Mouse (Mus musculus): ENCODE results near the gene Iah1. TPM values are rescaled to one million over a fixed set of nuclear protein-coding genes. Genes with fewer than 3 reads are reported as not detected.
A peak's percentile ranks its signal among the peaks of the same experiment; 100 is the strongest.

Iah1 gene
- polyA plus RNA-seq, 1 experiment from 2014 or later: 30.2 TPM

DNA sequence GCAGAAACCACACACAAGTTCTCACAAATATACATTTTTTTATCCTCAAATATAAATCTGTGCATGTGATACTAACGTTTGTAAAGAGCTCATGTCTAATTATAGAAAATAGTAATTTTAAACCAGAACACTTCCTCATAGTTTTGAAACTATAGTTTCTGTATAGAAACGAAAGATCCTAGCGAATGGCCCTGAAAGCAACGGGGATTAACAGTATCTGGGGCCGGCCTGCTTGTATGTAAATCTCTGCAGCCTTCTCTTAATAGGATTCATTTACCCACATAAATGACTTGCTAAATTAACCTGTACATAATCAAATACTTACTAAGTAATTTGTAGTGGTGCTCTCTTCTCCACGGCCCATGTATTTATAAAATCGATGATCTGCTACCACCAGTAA, 30.8 kb downstream of the Iah1 start:
- no peak for ATAC-seq (ENCODE audit: low FRiP score, low read depth)
- Histone ChIP-seq H3K27ac (replicated peaks) (no peak overlapping the region), H3K36me3 (peaks cover 40% of the 10 kb centered on the region), H3K4me3 (no peak overlapping the region), H3K9ac (no peak overlapping the region), H3K4me2 (no peak overlapping the region), H3K9me3 (no peaks in the 10 kb centered on the region), H3K27me3 (no peaks in the 10 kb centered on the region), H3K4me1 (replicated peaks) (no peaks in the 10 kb centered on the region)
- WGBS: 84% methylated on average over 7 of the region's 7 CpGs

DNA sequence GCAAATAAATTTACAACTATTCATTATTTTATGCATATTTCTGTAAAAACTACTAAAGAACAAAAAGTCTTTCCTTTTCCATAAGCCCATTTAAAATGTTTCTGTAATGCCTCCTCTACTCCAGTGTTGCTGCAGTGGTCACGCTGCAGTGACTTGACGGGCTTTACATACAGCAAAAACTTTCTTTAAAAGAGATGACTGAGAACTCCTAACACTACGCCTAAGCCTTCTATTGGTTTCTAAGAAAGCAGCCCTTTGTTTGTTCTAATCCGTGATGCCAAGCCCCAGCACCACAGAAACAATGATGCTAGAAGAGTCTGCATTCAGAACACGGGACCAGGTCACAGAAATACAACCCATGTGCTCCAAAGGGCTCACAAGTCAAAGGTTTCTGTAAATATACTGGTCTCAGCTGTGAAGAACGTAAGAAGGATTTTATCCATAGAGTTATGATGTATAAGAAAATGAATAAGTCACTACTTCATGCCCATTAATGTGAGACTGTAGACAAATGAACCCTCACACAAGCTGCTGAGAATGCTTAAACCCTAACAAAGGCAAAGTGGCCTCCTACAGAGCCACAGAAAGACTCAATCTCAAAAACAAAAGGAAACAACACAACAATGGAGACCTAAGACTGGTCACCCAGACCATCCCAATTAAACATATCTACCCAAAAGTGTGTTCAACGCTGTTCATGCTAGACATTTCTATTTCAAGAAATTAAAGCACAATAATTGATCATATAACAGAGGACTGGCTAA, 34.1 kb downstream of the Iah1 start:
- 17% methylated on average over 7 of the region's 7 CpGs for WGBS
- H3K4me2 ChIP-seq: no peak overlapping the region

DNA sequence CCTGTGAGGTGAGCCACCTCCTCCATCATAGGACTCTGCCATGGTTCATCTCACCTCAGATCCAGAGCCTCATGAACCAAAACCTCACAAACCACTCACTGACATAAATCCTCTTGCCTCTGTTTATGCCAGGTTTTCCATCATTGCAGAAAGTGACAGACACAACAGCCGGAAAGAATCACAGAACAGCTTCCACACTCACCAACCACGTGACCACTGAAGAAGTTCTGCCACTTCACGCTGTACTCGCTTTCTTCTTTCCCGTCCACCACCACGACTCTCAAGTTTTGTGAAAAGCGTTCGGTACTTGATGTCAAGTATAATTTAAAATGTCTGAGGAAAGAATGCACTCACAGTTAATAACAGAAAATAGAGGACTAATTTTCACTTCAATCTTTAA, 37.5 kb downstream of the Iah1 start:
- Histone ChIP-seq H3K9me3 (no peaks in the 10 kb centered on the region), H3K4me1 (replicated peaks) (no peaks in the 10 kb centered on the region), H3K27ac (replicated peaks) (no peak overlapping the region), H3K4me2 (no peak overlapping the region), H3K4me3 (no peak overlapping the region), H3K9ac (no peak overlapping the region), H3K27me3 (no peaks in the 10 kb centered on the region), H3K36me3 (peaks cover 41% of the 10 kb centered on the region)
- 96% methylated on average over 8 of the region's 8 CpGs for WGBS
- no peak for ATAC-seq (ENCODE audit: low FRiP score, low read depth)

More for the DNA sequence above, 34.1 kb downstream of the Iah1 start:
- no peak overlapping the region for H3K27ac ChIP-seq (replicated peaks)
- H3K4me1 ChIP-seq (replicated peaks): no peaks in the 10 kb centered on the region
- H3K9ac ChIP-seq: no peak overlapping the region
- no peaks in the 10 kb centered on the region for H3K27me3 ChIP-seq
- H3K9me3 ChIP-seq: no peaks in the 10 kb centered on the region
- H3K36me3 ChIP-seq: peaks cover 55% of the 10 kb centered on the region
- ATAC-seq (ENCODE audit: low FRiP score, low read depth): no peak
- H3K4me3 ChIP-seq: no peak overlapping the region

DNA sequence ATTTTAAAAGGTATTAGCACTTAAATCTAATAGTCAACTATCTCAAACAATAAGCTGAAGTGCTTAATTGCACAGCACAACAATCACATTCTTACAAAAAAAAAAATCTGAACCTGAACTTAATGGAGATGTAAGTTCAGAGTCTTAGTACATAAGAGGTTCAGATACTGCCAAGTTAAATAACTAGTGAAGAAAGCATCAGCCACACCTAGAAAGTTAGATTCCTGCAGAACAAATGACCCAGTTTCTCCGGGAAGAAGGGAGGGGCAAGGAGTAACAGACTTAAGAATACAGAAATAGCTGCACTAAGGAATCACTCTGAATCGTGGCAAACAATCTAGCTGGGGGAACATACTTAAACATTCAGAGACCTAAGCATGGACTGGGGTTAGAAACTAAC, 46.5 kb downstream of the Iah1 start:
- Histone ChIP-seq H3K4me2 (no peak overlapping the region), H3K36me3 (peaks cover 6% of the 10 kb centered on the region; the same call in 1 of the 2 replicates), H3K4me3 (no peak overlapping the region), H3K27ac (replicated peaks) (no peak overlapping the region), H3K27me3 (no peaks in the 10 kb centered on the region), H3K9me3 (no peaks in the 10 kb centered on the region), H3K4me1 (replicated peaks) (no peaks in the 10 kb centered on the region), H3K9ac (no peak overlapping the region)
- 85% methylated on average over 2 of the region's 2 CpGs for WGBS
- no peak for ATAC-seq (ENCODE audit: low FRiP score, low read depth)

DNA sequence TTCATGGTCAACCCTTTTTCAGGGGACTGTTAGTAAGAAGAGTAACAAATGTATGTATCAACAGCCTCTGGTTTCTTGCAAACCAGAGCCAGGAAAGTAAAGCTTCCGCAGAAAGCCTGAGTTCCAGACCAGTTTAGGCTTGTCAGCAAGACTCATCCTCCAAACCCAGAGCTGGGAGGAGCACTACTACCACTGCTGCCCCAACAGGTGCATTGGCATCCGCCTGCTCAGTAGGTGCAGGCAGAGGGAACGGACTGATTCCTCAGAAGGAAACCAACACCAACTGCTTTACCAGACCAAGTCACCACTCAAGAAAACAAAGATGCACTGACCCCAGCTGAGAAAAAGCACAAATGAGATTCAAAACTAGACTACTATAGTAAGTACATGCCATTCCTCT, 47.0 kb downstream of the Iah1 start:
- H3K4me1 ChIP-seq (replicated peaks): no peaks in the 10 kb centered on the region
- H3K9me3 ChIP-seq: no peaks in the 10 kb centered on the region
- no peak overlapping the region for H3K27ac ChIP-seq (replicated peaks)
- no peak overlapping the region for H3K4me2 ChIP-seq
- 95% methylated on average over 3 of the region's 3 CpGs for WGBS
- no peak overlapping the region for H3K4me3 ChIP-seq
- no peak for ATAC-seq (ENCODE audit: low FRiP score, low read depth)
- no peaks in the 10 kb centered on the region for H3K27me3 ChIP-seq
- no peak overlapping the region for H3K9ac ChIP-seq
- H3K36me3 ChIP-seq: peaks cover 6% of the 10 kb centered on the region; the same call in 1 of the 2 replicates

DNA sequence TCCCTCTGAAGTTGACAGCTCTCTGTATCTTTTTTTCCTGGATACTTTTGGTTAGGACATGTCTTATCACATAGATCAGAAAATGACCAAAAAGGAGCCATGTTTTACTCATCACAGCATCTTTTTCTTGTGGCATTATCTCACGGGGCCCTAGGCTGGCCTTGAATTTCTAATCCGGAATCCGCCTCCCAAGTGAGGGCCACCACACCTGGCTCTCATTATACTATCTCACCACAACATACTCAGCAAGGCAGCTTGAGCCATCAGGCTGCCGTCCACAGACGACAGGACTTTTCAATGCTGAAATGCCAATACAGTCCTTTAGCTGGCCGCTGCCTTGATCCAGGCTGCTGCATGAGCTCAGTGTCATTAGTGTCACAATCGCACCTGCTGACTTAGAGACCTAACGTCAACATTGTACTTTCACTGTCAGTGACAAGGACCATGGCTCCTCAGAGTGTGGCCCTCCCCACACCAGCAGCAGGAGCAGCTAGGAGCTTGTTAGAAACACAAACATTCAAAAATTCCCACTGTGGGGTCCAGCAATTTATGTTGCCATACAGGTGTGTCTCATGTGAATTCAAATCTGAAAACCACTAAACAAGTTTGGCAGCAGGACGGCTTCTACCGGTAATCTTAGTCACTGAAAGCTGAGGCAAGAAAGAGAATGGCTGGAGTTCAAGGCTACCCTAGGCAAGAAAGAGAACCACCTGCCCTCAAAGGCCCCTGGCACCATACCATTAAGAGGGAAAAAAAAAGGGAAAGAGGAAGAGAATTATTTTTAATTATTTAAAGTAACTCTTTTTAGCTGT, 48.6 kb downstream of the Iah1 start:
- H3K4me3 ChIP-seq: no peak overlapping the region
- 79% methylated on average over 10 of the region's 10 CpGs for WGBS
- H3K36me3 ChIP-seq: peaks cover 6% of the 10 kb centered on the region; the same call in 1 of the 2 replicates
- no peak overlapping the region for H3K4me2 ChIP-seq
- no peak overlapping the region for H3K27ac ChIP-seq (replicated peaks)
- no peaks in the 10 kb centered on the region for H3K27me3 ChIP-seq
- H3K9ac ChIP-seq: no peak overlapping the region
- no peak for ATAC-seq (ENCODE audit: low FRiP score, low read depth)
- no peaks in the 10 kb centered on the region for H3K9me3 ChIP-seq
- no peaks in the 10 kb centered on the region for H3K4me1 ChIP-seq (replicated peaks)

DNA sequence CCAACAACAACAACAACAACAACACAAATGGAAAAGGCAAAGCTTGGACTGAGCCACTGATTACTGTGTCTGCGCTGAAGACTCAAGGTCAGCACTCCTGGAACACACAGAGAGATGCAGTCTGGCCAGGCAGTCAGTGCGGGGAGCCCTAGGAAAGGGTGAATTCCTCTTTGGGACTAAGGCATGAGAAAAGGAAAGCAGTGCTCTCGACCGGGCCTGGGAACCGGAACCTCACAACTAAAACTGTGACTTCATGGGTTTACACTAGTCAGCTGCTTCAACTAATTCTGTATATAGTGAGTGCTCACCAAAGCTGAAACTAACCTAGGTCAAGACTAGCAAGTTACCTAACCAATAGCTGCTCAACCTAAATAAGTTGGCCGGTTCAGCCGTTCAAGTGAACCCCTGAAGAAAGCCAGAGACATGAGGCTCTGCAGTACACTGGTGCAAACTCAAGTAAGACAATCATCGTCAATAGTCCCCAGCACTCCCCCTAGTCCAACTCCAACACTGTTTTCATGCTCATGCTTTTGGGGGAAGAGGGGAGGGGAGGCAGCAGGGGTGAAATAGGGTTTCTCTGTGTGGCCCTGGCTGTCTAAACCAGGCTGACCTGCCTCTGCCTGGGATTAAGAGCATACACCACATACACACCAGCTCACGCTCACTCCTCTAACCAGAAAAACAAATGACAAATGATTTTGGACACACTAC, 52.3 kb downstream of the Iah1 start:
- H3K9me3 ChIP-seq: no peaks in the 10 kb centered on the region
- H3K27me3 ChIP-seq: no peaks in the 10 kb centered on the region
- H3K4me3 ChIP-seq: no peak overlapping the region
- no peak overlapping the region for H3K4me2 ChIP-seq
- peaks cover 11% of the 10 kb centered on the region for H3K4me1 ChIP-seq (replicated peaks)
- no peak overlapping the region for H3K27ac ChIP-seq (replicated peaks)
- no peak for ATAC-seq (ENCODE audit: low FRiP score, low read depth)
- 95% methylated on average over 9 of the region's 9 CpGs for WGBS
- H3K9ac ChIP-seq: no peak overlapping the region
- H3K36me3 ChIP-seq: no peaks in the 10 kb centered on the region

DNA sequence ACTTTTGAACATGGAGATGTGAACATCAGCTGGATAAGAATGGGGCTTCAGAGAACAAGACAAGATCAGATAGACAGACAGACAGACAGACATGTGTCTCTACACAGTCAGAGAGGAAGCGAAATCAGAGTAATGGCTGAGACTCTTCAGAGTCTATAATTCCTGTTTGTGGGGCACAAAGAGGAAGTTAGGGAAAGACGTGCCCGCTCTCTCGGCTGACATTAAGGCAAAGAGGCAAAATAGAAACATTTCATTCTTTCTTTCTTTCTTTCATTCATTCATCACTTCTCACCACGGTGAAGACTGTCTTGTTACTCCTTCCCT, 52.9 kb downstream of the Iah1 start:
- WGBS: 96% methylated on average over 5 of the region's 5 CpGs
- peaks cover 11% of the 10 kb centered on the region for H3K4me1 ChIP-seq (replicated peaks)
- H3K27me3 ChIP-seq: no peaks in the 10 kb centered on the region
- H3K9ac ChIP-seq: no peak overlapping the region
- no peak overlapping the region for H3K4me2 ChIP-seq
- no peaks in the 10 kb centered on the region for H3K36me3 ChIP-seq
- no peak for ATAC-seq (ENCODE audit: low FRiP score, low read depth)
- no peaks in the 10 kb centered on the region for H3K9me3 ChIP-seq
- H3K27ac ChIP-seq (replicated peaks): no peak overlapping the region
- no peak overlapping the region for H3K4me3 ChIP-seq

DNA sequence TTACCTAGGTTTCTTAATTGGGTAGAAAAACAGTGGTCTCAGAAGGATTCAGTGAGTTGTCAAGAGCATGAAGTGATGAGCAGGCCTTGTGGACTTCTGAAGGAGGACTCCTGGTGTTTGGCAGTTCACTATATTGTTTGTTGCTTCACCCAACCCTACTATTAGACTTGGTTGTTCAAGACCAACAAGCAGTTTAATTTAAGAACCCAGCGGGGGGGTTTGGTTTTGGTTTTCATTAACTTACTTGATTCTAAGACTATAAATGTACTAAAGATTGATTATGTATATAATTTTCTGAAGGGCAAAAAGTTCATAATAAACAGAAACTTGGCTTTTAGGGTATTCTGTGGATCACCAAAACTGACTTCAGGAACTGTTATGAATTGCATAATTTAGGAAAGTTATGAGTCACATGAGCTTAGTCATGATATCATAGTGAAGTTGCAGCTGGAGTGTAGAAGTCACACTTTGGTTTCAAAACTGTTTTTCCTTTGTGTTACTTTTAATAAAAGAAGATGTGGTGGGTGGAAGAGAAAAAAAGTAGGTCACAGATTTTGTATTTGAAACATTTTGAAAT, 53.9 kb downstream of the Iah1 start:
- no peaks in the 10 kb centered on the region for H3K27me3 ChIP-seq
- WGBS: 100% methylated on average over 1 of the region's 1 CpGs

DNA sequence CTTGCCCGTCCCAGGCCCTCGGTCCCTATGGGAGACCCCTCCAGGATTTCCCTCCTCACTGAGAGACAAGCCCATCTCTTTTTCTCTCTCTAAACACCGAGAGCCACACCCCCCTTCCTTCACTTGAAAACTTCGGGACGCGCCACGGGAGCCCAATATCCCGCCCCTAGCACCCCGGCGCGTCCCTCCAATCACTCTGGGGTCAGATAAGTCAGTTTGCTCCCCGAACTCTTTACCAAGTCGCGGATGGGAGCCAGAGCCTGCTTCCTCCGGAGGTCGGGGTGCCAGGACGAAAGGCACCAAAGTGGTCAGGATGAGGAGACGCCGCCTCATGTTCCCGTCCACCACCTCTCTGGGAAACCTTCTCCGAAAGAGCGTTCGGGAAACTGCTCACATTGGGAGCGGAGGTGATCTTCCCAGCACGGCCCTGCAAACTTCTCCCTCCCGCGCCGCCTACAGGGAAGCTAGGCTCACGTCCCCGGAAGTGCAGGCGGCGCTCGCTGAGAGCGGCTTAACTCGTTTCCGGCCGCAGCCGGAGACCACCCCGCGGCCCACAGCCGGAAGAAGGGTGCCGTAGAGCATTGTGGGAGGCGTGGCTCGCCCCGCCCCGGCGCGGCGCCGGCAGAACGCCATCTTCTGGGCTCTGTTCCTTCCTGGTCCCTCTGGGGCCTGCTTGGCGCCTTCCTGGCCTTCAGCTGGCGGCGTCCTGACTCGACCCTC, 57.1 kb downstream of the Iah1 start, which contains the start of gene Adam17:
Gene Adam17 (minus strand): TSS at position 533 of the 720 bp plus-strand sequence.
- under 1% methylated on average over 55 of the region's 55 CpGs for WGBS
- Histone ChIP-seq H3K4me2 (peak within 1 kb of the TSS; percentile 83), H3K9me3 (no peaks in the 10 kb centered on the region), H3K27ac (replicated peaks) (peak within 1 kb of the TSS; percentile 94), H3K4me3 (peak within 1 kb of the TSS; percentile 81), H3K9ac (peak within 1 kb of the TSS; percentile 84), H3K4me1 (replicated peaks) (peaks cover 16% of the 10 kb centered on the region), H3K27me3 (no peaks in the 10 kb centered on the region), H3K36me3 (no peaks in the 10 kb centered on the region)
- ATAC-seq (ENCODE audit: low FRiP score, low read depth): peak; percentile 97

More for the DNA sequence above, 53.9 kb downstream of the Iah1 start:
- Histone ChIP-seq H3K9ac (no peak overlapping the region), H3K4me1 (replicated peaks) (peaks cover 16% of the 10 kb centered on the region), H3K9me3 (no peaks in the 10 kb centered on the region), H3K4me2 (no peak overlapping the region), H3K27ac (replicated peaks) (no peak overlapping the region), H3K36me3 (no peaks in the 10 kb centered on the region), H3K4me3 (no peak overlapping the region)
- no peak for ATAC-seq (ENCODE audit: low FRiP score, low read depth)
